Mouse (Mus musculus) kidney, adult 8-10 months (tissue): ENCODE data around the gene Wfdc8.
"Not testable (repeated sequence)": the region's sequence is repeated elsewhere in the genome, so short reads cannot be mapped to it uniquely, and the experiment has no call there.

Source experiments
- DNase-seq, 2 experiments: peaks; one replicate each; pipeline ENCODE4 v3.0.0; 2022

Wfdc8 gene

DNA sequence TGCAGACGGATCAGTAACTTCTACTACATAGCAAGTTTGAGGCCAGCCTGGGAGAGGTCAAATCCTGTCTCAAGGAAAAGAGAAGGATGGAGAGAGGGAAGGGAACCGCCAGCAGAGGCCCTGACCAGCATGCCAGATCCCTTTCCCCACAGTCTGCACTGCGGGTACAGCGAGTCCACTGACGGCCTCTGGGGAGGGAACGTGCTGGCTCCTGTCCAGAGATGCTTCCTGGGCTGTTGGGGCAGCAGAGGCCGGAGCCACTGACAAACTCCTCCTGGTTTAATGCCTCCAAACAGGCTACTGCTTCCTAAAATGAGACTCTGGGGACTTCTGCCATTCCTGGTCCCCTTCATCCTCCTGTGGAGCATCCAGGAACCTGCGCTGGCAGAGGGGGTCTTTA lies at the start of gene Wfdc8, which contains the start of gene Wfdc6b:
Gene Wfdc8, minus strand, starts transcription at position 156 of the 400 bp plus-strand sequence.
Gene Wfdc6b, plus strand, starts transcription at position 52 of the 400 bp plus-strand sequence.
- DNase-seq: peak; percentile 5 to 28

DNA sequence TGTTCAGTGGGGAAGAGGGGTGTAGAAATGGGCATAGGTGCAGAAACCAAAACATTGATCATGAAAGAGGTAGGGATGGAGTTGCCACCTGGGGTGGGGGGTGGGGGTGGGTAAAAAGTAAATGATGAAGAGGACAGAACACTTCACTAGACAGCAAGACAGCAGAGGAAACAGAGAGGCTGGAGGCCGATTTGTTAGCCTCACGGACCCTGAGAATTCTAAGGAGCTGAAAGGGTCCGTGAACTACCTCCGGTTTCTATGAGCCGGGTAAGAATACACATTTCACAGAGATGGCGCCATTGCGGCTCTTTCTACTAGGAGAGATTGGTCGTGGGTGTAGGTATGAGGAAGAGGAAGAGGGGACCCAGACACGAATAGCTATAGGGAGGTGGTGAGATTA lies 43.1 kb upstream of the Wfdc8 start, which contains the start of gene Wfdc9:
Gene Wfdc9, minus strand, starts transcription at position 101 of the 400 bp plus-strand sequence.
- no peak for DNase-seq

GRCm38 (mm10) chr2:164655858-164656257 lies 42.4 kb upstream of the Wfdc8 start, which contains the start of gene Wfdc10:
Gene Wfdc10, plus strand, starts transcription at chr2:164656046.
- peak; percentile 18 to 52 for DNase-seq

DNA sequence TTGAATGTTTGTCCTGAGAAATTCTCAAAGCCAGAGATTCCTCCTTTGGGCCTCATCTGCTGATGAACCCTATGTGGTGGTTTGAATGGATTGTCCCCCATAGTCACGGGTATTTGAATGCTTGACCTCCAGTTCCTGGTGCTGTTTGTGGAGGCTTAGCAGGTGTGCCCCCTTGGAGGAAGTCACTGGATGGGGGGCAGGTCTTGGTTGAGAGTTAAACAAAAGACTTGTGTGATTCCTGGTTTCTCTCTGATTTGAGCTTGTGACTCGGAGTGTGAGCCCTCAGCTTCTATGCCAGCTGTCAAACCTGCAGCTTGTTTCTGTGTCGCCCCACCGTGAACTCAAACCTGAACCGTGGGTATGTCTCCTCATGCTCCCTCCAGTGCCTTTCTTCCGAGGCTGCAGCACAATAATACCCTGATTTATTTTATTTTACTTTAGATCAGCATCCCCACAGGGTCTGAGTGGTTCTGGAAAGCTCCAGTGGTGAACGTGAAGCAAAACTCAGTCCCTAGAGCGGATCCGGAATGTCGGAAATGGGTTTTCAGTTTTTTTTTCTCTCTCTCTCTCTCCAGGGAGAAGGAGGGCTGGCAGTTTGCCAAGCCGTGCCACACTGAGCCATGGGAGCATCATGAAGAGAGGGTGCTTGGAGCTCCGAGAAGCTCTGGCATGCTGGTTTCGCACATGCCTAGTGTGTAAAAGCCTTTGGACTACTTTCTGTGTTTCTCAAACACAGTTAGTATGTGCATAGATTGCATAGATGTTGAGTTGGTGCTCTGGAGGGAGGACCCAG lies 28.7 kb upstream of the Wfdc8 start:
- no peak for DNase-seq

- DNase-seq: peak; percentile 26 to 43
These were observed 27.7 kb upstream of the Wfdc8 start for GRCm38 (mm10) chr2:164641129-164641528.

DNA sequence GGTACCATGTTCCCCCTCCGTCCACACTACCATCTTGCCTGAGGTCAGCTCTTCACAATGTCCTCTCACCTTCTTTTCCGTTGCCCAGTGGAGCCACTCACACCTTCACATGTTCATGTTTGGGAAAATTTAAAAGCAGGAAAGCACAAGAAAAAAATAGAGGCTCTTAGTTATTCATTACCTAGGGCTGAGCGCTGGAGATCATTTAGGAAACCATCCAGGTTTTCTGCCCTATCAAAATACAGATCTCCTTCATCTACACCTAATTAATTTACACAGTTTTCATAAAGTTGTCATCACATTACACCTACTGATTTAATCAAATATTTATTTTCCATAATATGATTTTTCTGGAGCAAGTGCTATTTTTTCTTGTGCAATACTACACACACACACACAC lies 25.3 kb upstream of the Wfdc8 start, which contains the start of gene Wfdc16:
Gene Wfdc16, minus strand, starts transcription at position 101 of the 400 bp plus-strand sequence.
- DNase-seq: peak in 1 of 2 experiments; percentile 14

GRCm38 (mm10) chr2:164635266-164635665 lies 21.8 kb upstream of the Wfdc8 start:
- DNase-seq: no peak

GRCm38 (mm10) chr2:164621775-164622174 lies 8.3 kb upstream of the Wfdc8 start:
- DNase-seq: no peak

DNA sequence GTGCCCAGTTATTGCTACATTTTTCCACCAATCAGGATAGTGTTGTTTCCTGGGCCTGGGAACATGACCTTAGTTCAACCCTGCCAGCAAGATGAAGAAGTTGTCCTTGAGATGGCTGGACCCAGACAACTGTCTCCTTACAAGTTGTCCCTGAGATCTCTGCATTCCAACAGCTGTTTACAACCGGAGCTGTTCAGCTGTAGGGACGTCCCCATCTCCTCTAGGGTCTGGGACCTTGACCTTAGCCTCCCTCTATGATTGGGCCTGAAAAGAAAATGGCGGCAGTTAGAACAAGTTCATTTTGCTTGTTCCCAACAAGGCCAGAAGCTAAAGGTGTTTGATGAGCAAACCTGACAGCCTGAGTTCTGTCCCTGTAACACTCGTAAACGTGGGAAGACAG lies 5.6 kb upstream of the Wfdc8 start:
- DNase-seq: no peak

- DNase-seq: no peak
These were observed 2.0 kb upstream of the Wfdc8 start for GRCm38 (mm10) chr2:164615386-164615785.

DNA sequence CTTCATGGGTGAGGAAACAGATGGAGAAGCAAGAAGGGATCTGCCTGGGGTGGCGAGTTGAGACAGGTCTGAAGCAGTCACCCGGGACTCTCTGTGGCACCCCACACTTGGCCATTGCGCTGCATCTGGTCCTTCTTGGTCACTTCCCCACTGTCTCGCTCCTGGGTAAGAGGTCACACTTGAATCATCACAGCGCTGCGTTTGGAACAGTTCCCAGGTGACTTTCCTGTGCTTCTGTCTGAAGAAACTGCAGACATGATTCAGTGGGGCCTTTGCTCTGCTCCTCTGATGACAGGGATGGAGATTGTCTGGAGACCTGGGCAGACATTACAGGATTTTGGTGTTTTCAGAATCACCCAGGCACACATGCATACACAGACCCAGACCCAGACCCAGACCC lies 4.6 kb downstream of the Wfdc8 start:
- DNase-seq: no peak

GRCm38 (mm10) chr2:164604411-164604810 lies 9.0 kb downstream of the Wfdc8 start:
- no peak for DNase-seq

DNA sequence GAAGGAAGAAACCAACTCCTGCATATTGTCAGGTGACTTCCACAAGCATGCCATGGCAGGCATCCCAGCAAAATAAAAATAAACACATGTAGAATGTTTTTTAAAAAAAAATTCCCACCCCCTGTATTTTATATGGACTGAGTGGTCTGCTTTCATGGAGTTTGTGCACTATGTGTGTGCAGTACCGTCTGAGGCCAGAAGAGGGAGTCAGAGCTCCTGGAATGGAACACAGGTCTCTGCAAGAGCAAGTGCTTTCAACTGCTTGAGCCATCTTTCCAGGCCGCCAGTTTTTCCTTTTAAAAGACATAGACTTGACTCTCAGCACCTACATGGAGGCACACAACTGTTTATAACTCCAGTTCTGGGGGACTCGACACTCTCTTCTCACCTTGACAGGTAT lies 9.9 kb downstream of the Wfdc8 start:
- DNase-seq: no peak

GRCm38 (mm10) chr2:164600179-164600578 lies 13.2 kb downstream of the Wfdc8 start:
- no peak for DNase-seq

DNA sequence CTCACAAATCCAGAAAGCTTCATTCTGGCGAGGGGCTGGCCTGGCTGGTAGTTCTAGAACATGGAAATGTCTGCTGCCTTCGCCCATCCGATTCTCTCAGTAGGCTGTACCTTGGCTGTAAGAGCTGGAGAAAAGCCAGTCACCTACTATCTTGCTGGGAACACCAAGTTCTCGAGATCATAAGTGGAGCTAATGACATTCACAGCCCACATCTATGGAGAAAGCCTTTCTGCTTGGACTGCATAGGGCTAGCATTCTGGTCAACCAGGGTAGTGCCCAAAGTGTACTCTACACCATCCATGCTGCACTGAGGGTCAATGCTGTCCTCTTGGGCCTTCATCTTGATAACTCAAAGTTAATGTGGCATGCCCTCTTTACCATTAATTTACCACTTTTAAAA lies 19.9 kb downstream of the Wfdc8 start, which contains the start of gene Eppin:
Gene Eppin, minus strand, starts transcription at position 101 of the 400 bp plus-strand sequence.
- no peak for DNase-seq

DNA sequence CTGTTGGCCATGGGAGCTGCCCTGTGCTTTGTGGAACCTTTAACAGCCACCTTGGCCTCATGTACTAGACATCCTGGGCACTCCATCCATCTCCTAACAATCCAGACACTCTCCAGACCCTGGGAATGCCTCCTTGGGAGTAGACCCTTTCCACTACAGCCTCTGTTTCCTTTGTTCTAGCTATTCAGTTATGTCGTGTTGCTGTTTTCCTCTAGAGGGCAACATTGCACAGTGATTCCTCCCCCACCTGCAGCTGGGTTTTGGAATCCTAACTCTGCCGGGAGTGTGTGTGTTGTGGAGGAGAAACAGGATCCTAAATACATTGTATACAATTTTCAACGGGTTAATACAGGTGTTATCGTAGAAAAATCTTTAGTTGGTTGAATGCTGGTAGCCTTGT lies 21.4 kb downstream of the Wfdc8 start:
- DNase-seq: peak in 1 of 2 experiments; percentile 9

DNA sequence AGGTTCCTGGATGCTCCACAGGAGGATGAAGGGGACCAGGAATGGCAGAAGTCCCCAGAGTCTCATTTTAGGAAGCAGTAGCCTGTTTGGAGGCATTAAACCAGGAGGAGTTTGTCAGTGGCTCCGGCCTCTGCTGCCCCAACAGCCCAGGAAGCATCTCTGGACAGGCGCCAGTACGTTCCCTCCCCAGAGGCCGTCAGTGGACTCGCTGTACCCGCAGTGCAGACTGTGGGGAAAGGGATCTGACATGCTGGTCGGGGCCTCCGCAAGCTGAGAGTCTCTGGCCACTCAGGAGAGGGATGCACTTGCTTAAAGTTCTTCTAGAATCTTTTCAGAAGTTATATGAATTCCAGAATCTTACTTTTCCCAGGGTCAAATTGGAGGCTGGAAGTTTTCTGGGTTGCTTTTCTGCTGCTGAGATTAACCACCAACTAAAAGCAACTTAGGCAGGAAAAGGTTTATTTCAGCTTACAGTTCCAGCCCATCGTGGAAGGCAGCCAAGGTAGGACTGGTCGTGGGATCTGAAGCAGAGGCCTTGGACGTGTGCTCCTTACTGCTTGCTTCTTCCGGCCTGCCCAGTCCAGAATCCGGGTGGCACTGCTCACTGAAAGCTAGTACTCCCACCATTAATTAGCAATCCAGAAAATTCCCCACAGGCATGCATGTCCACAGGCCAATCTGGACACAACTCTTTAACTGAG lies 28.3 kb downstream of the Wfdc8 start, which contains the start of gene Wfdc6a:
Gene Wfdc6a, minus strand, starts transcription at position 423 of the 701 bp plus-strand sequence.
- DNase-seq: not testable (repeated sequence)

DNA sequence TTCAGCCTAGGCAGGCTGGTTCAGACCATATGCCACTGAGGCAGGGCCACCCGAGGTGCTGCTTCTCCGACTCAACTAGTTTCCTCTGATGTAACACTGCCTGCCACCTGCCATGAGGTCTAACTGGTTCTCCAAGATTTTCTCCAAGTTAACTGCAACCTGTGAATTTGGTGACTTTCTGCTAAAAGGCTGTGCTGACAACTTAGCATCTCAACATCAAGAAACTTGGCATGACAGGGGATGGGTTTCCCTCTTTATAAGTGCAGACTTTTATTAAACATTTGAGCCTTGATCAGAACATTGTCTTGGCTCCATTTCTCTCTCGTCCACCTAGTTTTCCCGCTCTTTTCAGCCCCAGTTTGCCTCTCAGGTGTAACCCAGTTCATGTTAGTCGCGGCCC lies 40.1 kb downstream of the Wfdc8 start, which contains the start of gene Spint3:
Gene Spint3, minus strand, starts transcription at position 101 of the 400 bp plus-strand sequence.
- DNase-seq: not testable (repeated sequence)

GRCm38 (mm10) chr2:164567460-164567859 lies 46.0 kb downstream of the Wfdc8 start:
- DNase-seq: no peak

DNA sequence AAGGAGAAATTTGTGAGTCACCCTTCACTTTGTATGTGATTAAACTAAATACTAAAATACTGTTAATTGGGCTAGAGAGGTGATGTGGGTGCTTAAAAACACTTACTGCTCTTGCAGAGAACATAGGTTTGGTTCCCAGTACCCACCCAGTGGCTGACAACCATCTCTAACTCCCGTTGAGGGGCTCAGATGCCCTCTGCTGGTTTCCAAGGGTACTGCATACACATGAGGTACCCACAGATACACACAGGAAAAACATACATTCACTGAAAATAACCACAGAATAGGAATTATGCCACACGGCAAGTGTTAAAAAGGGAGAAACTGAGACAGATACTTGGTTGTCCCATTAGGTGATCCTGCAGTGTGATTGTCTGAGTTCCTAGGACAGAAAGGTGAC lies 46.4 kb downstream of the Wfdc8 start:
- DNase-seq: no peak

GRCm38 (mm10) chr2:164564346-164564745 lies 49.1 kb downstream of the Wfdc8 start:
- no peak for DNase-seq

- peak; percentile 54 to 55 for DNase-seq
These were observed 49.9 kb downstream of the Wfdc8 start for GRCm38 (mm10) chr2:164563339-164564038.
